Mouse (Mus musculus) layer of hippocampus, adult 2 months (tissue): ENCODE results near the gene Tspan5. TPM values are rescaled to one million over a fixed set of nuclear protein-coding genes. Genes with fewer than 3 reads are reported as not detected.

Source experiments
- DNase-seq, 2 experiments: peaks; one replicate each; pipeline ENCODE4 v3.0.0; 2022; ENCODE audit warnings: low spot score in 2 of 2
- H3K27ac ChIP-seq: fragments of 200-600 bp; 2 replicates; pipeline ENCODE4 v1.8.1; 2022
- H3K4me3 ChIP-seq: fragments of 200-600 bp; 2 replicates; pipeline ENCODE4 v1.8.1; 2022; ENCODE audit warnings: mild to moderate bottlenecking
- CTCF ChIP-seq: fragments of 200-600 bp; conservative IDR thresholded peaks from 2 replicates; pipeline ENCODE4 v1.8.1; 2022; ENCODE audit warnings: antibody characterized with exemption, mild to moderate bottlenecking, moderate library complexity
- total RNA-seq, 2 experiments: library from RNA; stranded (reverse); gene quantifications; 2 replicates each; pipeline ENCODE4 v1.2.3; 2021

Tspan5 gene
- total RNA-seq, 2 experiments from 2014 or later, result 199 to 202 TPM

DNA sequence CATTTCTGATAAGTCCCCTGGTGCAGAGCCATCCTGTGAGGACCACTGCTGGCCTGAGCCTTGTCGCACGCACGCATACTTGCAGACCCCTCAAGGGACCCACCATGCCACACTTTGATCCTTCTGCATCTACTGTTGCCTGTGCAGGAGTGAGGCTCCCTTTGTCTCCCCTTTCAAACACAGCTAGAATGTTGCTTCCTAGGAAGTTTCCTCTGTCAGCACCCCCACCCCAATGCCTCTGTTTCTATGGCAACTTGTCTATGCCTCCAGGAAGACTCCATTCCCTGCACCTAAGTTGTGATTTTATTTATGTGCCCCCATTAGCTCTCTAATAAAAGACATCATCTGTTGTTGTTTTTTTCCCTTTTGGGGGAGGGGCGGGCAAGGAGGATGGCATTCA, 115.0 kb downstream of the Tspan5 start:
- TF ChIP-seq CTCF, result no peak
- Histone ChIP-seq H3K4me3 (no peak overlapping the region), H3K27ac (peak overlapping the region; percentile 88)
- no peak for DNase-seq

- no peak for TF ChIP-seq CTCF
- Histone ChIP-seq H3K4me3 (no peak overlapping the region), H3K27ac (peak overlapping the region; percentile 88)
- DNase-seq, result no peak
Observed at GRCm38 (mm10) chr3:138857805-138858546, 116.0 kb downstream of the Tspan5 start.

- no peak for TF ChIP-seq CTCF
- H3K27ac ChIP-seq, result peak overlapping the region; percentile 88
- DNase-seq, result no peak
- no peak overlapping the region for H3K4me3 ChIP-seq
Observed at GRCm38 (mm10) chr3:138858649-138859048, 116.7 kb downstream of the Tspan5 start.

- no peak for DNase-seq
- H3K27ac ChIP-seq, result peak overlapping the region; percentile 88
- H3K4me3 ChIP-seq, result no peak overlapping the region
- TF ChIP-seq CTCF, result no peak
Observed at GRCm38 (mm10) chr3:138859166-138859565, 117.2 kb downstream of the Tspan5 start.

DNA sequence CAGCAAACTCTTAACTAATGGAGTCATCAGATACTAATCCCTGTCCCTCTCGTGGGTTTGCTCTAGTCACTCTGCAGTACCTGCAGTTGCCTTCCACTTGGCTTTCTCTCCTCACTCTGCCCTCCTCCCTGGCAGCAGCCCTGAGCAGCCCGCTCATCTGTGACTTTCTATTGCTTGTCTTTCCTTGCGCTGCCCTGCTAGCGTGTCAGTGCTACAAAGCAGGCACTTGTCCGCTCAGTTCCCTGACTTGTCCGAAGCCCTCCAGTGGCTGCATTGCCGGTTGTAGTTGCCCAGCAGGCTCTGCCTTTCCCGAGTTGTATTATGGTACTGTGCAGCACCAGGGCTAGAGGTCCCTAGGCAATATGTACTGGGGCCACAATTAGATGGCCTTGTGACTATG, 117.7 kb downstream of the Tspan5 start:
- TF ChIP-seq CTCF, result peak; percentile 42; the same call in 1 of the 2 replicates
- Histone ChIP-seq H3K4me3 (no peak overlapping the region), H3K27ac (peak overlapping the region; percentile 88)
- no peak for DNase-seq

GRCm38 (mm10) chr3:138860257-138860760, 118.3 kb downstream of the Tspan5 start:
- no peak for DNase-seq

GRCm38 (mm10) chr3:138861032-138861431, 119.0 kb downstream of the Tspan5 start:
- Histone ChIP-seq H3K4me3 (no peak overlapping the region), H3K27ac (peak overlapping the region; percentile 88)
- no peak for TF ChIP-seq CTCF
- peak; percentile 42 to 47 for DNase-seq

More at GRCm38 (mm10) chr3:138860257-138860760, 118.3 kb downstream of the Tspan5 start:
- H3K4me3 ChIP-seq, result no peak overlapping the region
- TF ChIP-seq CTCF, result no peak
- H3K27ac ChIP-seq, result peak overlapping the region; percentile 88

GRCm38 (mm10) chr3:138861589-138861988, 119.6 kb downstream of the Tspan5 start:
- TF ChIP-seq CTCF, result no peak
- H3K4me3 ChIP-seq, result no peak overlapping the region
- DNase-seq, result no peak
- peak overlapping the region; percentile 88 for H3K27ac ChIP-seq

DNA sequence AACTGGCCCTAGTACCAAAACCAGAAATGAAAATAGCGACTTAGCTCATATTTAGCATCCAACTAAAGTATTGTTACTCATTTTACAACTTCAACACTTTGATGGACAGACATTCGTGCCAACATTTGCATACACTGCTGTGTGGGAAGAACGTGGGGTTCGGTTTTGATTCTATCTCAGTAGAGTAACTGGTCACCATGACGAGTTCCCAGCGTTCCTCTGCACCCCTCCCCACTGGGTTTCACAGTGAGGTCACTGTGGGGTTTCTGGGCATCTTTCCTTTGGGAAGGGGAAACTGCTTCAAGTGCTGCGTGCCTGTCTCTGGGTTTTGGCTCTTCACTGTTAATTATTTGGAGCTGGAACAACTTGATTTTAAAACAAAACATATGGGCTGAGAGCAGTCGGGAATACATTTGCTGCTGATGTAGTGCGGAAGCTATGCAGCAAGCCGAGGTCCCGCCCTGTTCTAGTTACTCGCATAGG, 122.2 kb downstream of the Tspan5 start:
- TF ChIP-seq CTCF, result no peak
- Histone ChIP-seq H3K27ac (peak overlapping the region; percentile 40; the same call in 1 of the 2 replicates), H3K4me3 (no peak overlapping the region)
- no peak for DNase-seq

DNA sequence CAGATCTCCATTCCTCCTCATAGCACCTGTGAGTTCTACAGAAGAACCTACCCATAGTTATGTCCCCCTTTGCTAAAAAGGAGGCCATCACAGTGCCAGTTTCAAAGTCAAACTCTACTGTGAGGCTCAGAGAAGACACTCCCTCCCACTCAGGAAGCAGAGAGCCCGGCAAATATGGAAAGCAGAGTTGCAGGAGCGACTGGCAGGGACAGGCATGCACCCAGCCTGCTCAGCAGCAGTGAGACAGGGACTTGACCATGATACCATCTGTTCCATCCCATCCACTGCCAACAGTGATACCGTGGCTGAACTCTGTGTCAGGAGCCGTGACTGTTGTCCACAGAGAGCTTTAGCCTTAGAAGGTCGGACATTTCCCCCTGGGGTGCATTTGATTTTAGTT, 123.3 kb downstream of the Tspan5 start:
- no peak for TF ChIP-seq CTCF
- DNase-seq, result no peak
- peak overlapping the region; percentile 40; the same call in 1 of the 2 replicates for H3K27ac ChIP-seq

GRCm38 (mm10) chr3:138867149-138867848, 125.3 kb downstream of the Tspan5 start:
- no peak for TF ChIP-seq CTCF
- Histone ChIP-seq H3K27ac (no peak overlapping the region), H3K4me3 (peak overlapping the region; percentile 3; the same call in 1 of the 2 replicates)
- no peak for DNase-seq

More for the DNA sequence above, 123.3 kb downstream of the Tspan5 start:
- H3K4me3 ChIP-seq, result no peak overlapping the region

DNA sequence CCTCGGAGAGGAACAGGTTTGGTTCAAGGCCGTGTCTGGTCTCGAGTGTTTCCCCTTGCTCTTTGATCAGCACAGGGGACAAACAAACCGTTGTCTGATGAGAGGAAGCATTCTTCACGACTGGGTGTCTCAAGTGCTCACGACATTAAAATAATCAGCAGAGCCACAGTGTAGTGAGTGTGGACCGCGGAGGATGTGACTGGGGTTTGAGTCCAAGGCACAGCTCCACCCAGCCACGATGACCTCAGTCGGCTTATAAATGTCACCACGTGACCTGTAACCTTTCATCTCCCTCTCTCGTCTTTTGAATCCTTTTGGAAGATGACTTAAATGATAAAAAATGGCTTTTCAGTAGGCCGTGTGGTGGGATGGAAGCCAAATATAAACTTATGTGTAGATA, 126.4 kb downstream of the Tspan5 start:
- TF ChIP-seq CTCF, result no peak
- no peak for DNase-seq
- Histone ChIP-seq H3K4me3 (no peak overlapping the region; the same call in 1 of the 2 replicates), H3K27ac (no peak overlapping the region)

GRCm38 (mm10) chr3:138875282-138875681, 133.3 kb downstream of the Tspan5 start:
- H3K4me3 ChIP-seq, result no peak overlapping the region
- no peak for DNase-seq
- no peak for TF ChIP-seq CTCF
- 0 out of 2 replicates have a peak overlapping the region, but pooled peaks have one; percentile 19 for H3K27ac ChIP-seq
